Mouse (Mus musculus) megakaryocyte, embryonic 14.5 days (primary cell): Measurements from ENCODE around the gene Fer.

Experiments used
- FLI1 ChIP-seq: IDR thresholded peaks from 2 replicates; pipeline ENCODE4 v1.6.1; 2012; ENCODE audit warnings: low read length, inconsistent platforms, mixed read lengths
- GATA1 ChIP-seq: IDR thresholded peaks from 3 replicates; pipeline ENCODE4 v1.6.1; 2012; ENCODE audit warnings: mixed read lengths, low read length, inconsistent platforms, borderline replicate concordance

DNA sequence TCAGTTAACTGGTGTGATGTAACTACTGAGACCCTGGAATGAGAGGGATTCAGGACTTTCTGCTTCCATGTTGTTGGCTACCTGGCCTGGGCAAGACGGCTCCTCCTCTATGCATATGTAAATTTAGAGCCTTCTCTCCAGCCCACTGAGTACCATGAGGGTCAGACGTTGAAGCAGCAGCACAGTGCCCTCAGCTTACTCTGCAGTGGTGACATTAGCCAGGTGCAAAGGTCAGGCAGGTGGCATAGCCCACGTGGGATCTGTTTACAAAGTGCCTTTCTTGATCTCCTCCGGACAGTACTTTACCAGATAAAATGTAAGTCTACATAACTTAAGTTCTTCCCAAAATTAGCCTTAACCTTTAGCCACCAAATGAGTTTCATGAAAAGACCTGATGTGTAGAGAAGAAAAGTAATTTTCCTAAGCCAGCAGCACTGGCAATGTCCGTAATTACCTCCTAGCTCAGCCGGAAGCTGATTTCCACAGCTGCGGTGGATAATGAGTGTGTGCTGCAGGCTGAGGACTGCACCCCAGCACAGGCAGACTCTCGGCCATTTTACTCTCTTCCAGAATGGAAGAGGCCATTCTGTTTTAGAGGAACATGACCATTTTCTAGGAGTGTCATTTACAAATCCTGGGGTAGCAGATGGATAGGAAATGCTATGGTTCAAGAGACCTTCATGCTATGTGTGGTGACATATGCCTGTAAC lies 273.2 kb downstream of the Fer start:
- TF ChIP-seq GATA1 (no peak), FLI1 (no peak)
